Mouse (Mus musculus) lung, embryonic 16.5 days (tissue): ENCODE measurements around the gene Grip2. TPM values are rescaled to one million over a fixed set of nuclear protein-coding genes. Genes with fewer than 3 reads are reported as not detected.

ENCODE experiments used
- ATAC-seq: fragments of 200-750 bp; cut with Nextera tagmentation; 2 replicates; pipeline ENCODE4 v1.8.0; 2017; ENCODE audit warnings: low read depth, mild to moderate bottlenecking, moderate library complexity
- H3K27ac ChIP-seq: fragments of 300-500 bp; sonication (generic); 2 replicates; pipeline ENCODE4 v1.5.1; 2014; ENCODE audit warnings: mild to moderate bottlenecking, control low read depth, low read length
- H3K27me3 ChIP-seq: fragments of 300-500 bp; sonication (generic); 2 replicates; pipeline ENCODE4 v1.6.1; 2014; ENCODE audit warnings: low read depth, low read length, mixed read lengths; ENCODE audit not compliant: control insufficient read depth, insufficient read depth
- H3K36me3 ChIP-seq: fragments of 300-500 bp; sonication (generic); 2 replicates; pipeline ENCODE4 v1.6.1; 2014; ENCODE audit warnings: low read length; ENCODE audit not compliant: control insufficient read depth, insufficient read depth
- H3K4me1 ChIP-seq: fragments of 300-500 bp; sonication (generic); replicated peaks from 2 replicates; pipeline ENCODE4 v1.6.1; 2014; ENCODE audit warnings: low read length, mixed read lengths; ENCODE audit not compliant: control insufficient read depth, insufficient read depth
- H3K4me2 ChIP-seq: fragments of 300-500 bp; sonication (generic); 2 replicates; pipeline ENCODE4 v1.6.1; 2014; ENCODE audit warnings: low read depth, low read length, control low read depth
- H3K4me3 ChIP-seq: fragments of 300-500 bp; sonication (generic); 2 replicates; pipeline ENCODE4 v1.5.1; 2014; ENCODE audit warnings: mild to moderate bottlenecking, low read length, control low read depth
- H3K9ac ChIP-seq: fragments of 300-500 bp; sonication (generic); 2 replicates; pipeline ENCODE4 v1.6.1; 2014; ENCODE audit warnings: low read length, control low read depth
- H3K9me3 ChIP-seq: fragments of 300-500 bp; sonication (generic); 2 replicates; pipeline ENCODE4 v1.6.1; 2016; ENCODE audit warnings: low read length; ENCODE audit not compliant: control insufficient read depth
- WGBS: fragments of 180-500 bp; shearing (Covaris S2); extraction: QIAGEN DNeasy Blood & Tissue Kit; methylation state at CpG from one replicate; pipeline ENCODE4 v1.1.7; 2014; 5-methylcytosine and 5-hydroxymethylcytosine counted together
- polyA plus RNA-seq: library from polyadenylated mRNA; unstranded; fragments of >200 nt; fragmentation: Nextera tagmentation; extraction: Ambion mirVana; gene quantifications from 2 replicates; pipeline ENCODE4 v1.2.1, GENCODE M21; 2015

Grip2 gene
- polyA plus RNA-seq: 0.46 and 0.69 TPM in 2 replicates

DNA sequence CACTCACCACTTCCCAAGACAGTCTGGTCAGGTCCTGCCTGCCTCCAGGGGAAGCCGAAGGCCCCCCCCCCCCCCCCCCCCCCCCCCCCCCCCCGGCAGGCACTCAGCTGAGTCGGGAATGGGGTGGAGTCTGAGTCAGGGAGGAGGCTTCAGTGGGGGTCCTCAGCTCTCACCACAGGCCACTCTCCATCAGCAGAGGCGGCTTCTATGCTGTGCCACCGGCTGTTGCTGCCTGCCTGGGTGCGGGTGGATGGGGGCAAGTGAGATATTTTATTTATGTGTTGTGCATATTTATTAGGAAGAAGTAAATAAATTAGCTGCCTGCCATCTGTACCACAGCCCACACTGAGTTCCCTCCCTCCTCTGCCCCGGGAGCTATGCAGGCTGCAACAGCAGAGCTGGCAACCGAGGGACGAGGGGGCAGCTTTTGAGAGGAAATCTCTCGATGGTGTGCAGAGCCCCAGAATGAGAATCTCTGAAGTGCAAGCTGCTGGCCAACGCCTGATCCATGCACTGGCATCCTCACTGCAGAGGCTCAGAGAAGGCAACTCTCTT lies at the start of gene Grip2:
Grip2 (minus strand) TSS at position 235 of the 555 bp plus-strand sequence.
- H3K4me2 ChIP-seq: no peak within 1 kb of the TSS
- no peak for ATAC-seq
- H3K27me3 ChIP-seq: no peaks in the 10 kb centered on the region; the same call in 1 of the 2 replicates
- H3K27ac ChIP-seq: no peak within 1 kb of the TSS
- H3K36me3 ChIP-seq: no peaks in the 10 kb centered on the region
- 45% methylated on average over 9 of the region's 11 CpGs for WGBS
- no peak within 1 kb of the TSS for H3K9ac ChIP-seq
- no peak within 1 kb of the TSS for H3K4me3 ChIP-seq
- H3K9me3 ChIP-seq: no peaks in the 10 kb centered on the region
- H3K4me1 ChIP-seq: no peaks in the 10 kb centered on the region

DNA sequence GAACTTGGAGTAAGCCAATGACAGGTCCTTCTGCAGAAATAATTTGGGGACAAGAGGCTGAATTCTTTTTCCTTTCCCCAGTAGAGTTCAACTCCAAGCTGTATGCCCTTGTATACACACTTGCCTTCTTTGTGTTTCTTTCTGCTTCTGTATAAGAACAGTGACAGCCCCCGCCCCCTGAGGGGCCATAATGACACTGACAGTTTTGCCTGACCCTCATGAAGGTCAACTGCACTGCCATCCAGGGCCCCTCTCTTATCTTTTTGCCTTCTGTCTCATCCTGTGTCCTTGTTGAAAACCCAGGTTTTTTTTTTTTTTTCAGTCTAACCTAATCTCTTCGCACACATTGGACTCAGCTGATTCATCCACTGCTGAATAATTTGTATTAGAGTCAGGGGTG lies 45.7 kb upstream of the Grip2 start:
- no peaks in the 10 kb centered on the region for H3K27me3 ChIP-seq
- no peaks in the 10 kb centered on the region for H3K9me3 ChIP-seq
- H3K9ac ChIP-seq: no peak overlapping the region
- H3K36me3 ChIP-seq: no peaks in the 10 kb centered on the region
- H3K27ac ChIP-seq: no peak overlapping the region
- H3K4me3 ChIP-seq: no peak overlapping the region
- no peaks in the 10 kb centered on the region for H3K4me1 ChIP-seq
- no peak overlapping the region for H3K4me2 ChIP-seq
- WGBS: 48% methylated on average over 2 of the region's 2 CpGs
- ATAC-seq: no peak

DNA sequence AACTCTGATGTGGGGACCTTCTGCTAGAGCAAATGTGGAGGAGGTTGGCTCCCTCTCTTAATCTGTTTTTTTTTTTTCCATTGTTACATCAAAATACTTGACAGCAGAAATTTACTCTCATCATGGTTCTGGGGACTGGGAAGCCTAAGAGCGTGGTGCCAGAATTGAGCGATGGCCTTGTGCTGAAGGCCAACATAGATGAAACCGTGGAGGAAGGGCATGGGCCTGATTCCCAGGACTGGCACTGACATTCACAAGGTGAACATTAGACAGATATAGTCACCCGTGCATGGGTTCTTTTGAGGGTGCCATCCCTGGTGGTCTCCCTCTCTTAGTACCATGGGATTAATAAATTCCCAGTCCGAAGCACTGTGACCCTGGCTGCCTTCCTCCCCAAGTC lies 41.0 kb upstream of the Grip2 start:
- H3K27ac ChIP-seq: no peak overlapping the region
- H3K4me2 ChIP-seq: no peak overlapping the region
- no peaks in the 10 kb centered on the region for H3K9me3 ChIP-seq
- H3K4me1 ChIP-seq: no peaks in the 10 kb centered on the region
- ATAC-seq: no peak
- no peaks in the 10 kb centered on the region for H3K27me3 ChIP-seq
- no peak overlapping the region for H3K9ac ChIP-seq
- H3K4me3 ChIP-seq: no peak overlapping the region
- H3K36me3 ChIP-seq: no peaks in the 10 kb centered on the region
- WGBS: 89% methylated on average over 5 of the region's 5 CpGs

DNA sequence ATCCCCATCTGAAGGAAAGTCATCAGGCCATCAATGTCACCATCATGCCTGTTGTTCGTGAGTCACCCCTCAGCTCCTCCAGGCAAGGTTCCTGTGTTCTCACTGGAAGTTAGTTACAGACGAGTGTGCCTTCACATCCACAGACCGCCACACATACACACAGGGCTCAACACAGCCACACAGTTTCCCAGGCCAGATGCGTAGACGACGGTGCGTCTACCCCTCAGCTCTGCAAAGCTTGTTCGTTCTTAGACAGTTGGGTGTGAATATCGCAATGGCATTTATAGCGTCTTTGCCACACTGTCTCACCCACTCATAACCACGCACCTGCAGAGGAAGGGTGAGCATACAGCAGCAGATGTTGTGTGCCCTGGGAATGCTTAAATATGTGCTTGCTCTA lies 38.6 kb upstream of the Grip2 start:
- 84% methylated on average over 11 of the region's 11 CpGs for WGBS
- Histone ChIP-seq H3K4me2 (no peak overlapping the region), H3K4me1 (no peaks in the 10 kb centered on the region), H3K9ac (no peak overlapping the region), H3K27ac (no peak overlapping the region), H3K36me3 (no peaks in the 10 kb centered on the region), H3K27me3 (no peaks in the 10 kb centered on the region), H3K4me3 (no peak overlapping the region), H3K9me3 (no peaks in the 10 kb centered on the region)
- ATAC-seq: no peak

DNA sequence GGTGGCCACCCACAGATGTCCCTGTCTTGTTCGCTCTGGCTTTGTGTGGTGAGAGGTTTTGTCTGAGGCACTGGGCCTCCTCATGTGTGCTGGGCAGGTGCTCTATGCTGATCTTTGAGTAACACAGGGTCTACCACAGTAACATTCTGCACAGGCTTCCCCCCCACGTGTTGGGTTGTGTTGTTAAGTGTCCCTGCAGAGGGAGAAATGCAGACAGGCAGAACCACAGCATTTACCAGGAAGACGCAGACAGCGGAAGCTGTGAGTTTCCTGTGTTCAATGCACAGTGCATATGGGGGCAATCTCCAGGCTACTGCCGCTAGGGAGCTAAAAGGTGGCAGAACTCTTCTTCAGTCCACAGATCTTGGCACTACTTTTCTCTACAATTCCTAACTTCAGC lies 37.5 kb upstream of the Grip2 start:
- ATAC-seq: no peak
- Histone ChIP-seq H3K9ac (no peak overlapping the region), H3K27ac (no peak overlapping the region), H3K4me2 (no peak overlapping the region), H3K9me3 (no peaks in the 10 kb centered on the region), H3K36me3 (no peaks in the 10 kb centered on the region), H3K27me3 (no peaks in the 10 kb centered on the region), H3K4me1 (no peaks in the 10 kb centered on the region), H3K4me3 (no peak overlapping the region)
- WGBS: 68% methylated on average over 5 of the region's 5 CpGs

DNA sequence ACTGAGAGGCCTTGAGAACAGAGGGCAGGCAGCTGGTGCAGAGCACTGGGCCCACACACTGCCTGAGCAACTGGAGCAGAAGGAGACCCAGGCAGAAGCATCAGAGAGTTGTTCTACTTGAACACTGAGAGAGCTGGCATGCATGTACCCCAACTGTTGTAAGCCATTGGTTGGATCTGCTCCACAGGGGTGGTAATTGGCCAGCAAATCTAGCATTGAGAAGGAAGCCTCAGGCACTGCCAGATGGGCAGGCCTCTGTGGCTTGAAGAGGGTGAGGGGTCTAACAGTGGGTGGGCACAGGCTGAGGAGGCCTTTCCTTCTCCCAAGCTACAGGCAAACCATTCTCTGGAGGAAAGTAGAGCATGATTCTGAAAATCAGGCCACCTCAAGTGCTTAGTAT lies 35.8 kb upstream of the Grip2 start:
- H3K27me3 ChIP-seq: no peaks in the 10 kb centered on the region
- no peak overlapping the region for H3K9ac ChIP-seq
- no peak overlapping the region for H3K27ac ChIP-seq
- no peaks in the 10 kb centered on the region for H3K9me3 ChIP-seq
- no peak for ATAC-seq
- no peak overlapping the region for H3K4me3 ChIP-seq
- H3K4me1 ChIP-seq: no peaks in the 10 kb centered on the region
- H3K4me2 ChIP-seq: no peak overlapping the region
- no peaks in the 10 kb centered on the region for H3K36me3 ChIP-seq

DNA sequence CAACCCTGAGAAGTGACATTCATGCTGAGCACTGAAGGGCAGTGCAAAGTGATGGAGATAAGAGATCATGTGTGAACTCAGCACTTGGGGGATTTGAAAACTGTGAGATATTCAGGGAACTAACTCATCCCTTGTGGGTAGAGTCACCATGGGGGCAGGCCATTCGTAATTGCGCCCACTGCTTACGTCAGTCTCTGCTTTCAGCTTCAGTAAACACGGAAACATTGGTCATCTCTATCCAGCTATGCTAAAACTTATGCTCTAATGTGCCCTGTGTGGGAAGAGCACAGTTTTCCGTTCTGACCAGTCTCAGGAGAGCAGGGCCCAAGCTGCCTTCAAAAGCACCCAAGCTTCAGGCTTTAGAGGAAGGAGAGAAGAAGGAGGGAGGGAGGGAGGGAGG lies 31.3 kb upstream of the Grip2 start:
- ATAC-seq: no peak
- Histone ChIP-seq H3K4me1 (no peaks in the 10 kb centered on the region), H3K36me3 (no peaks in the 10 kb centered on the region), H3K9me3 (no peaks in the 10 kb centered on the region), H3K27me3 (no peaks in the 10 kb centered on the region), H3K4me2 (no peak overlapping the region), H3K4me3 (no peak overlapping the region), H3K27ac (no peak overlapping the region), H3K9ac (no peak overlapping the region)
- 61% methylated on average over 5 of the region's 5 CpGs for WGBS

DNA sequence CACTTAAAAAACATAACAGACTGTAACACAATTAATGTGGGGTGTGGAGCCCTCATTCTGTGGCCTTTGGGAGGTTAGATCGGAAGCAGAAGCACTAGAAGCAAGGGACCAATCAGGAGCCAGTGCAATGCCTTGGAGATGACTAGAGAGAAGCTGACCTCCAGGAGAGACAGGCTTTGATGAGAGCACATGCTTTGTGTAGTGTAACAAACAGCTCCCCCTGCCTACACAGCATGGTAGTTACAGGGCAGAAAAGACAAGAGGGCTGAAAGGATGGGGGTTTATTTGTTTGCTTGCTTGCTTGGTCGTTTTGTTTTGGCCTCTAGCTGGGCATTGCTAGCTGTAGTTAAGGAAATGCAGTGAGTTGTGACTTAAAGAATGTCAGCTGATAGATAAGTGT lies 25.5 kb upstream of the Grip2 start:
- Histone ChIP-seq H3K36me3 (no peaks in the 10 kb centered on the region), H3K27ac (no peak overlapping the region), H3K27me3 (no peaks in the 10 kb centered on the region), H3K9ac (no peak overlapping the region), H3K4me3 (no peak overlapping the region), H3K4me2 (no peak overlapping the region), H3K4me1 (no peaks in the 10 kb centered on the region), H3K9me3 (no peaks in the 10 kb centered on the region)
- WGBS: 10% methylated on average over 2 of the region's 2 CpGs
- ATAC-seq: no peak

DNA sequence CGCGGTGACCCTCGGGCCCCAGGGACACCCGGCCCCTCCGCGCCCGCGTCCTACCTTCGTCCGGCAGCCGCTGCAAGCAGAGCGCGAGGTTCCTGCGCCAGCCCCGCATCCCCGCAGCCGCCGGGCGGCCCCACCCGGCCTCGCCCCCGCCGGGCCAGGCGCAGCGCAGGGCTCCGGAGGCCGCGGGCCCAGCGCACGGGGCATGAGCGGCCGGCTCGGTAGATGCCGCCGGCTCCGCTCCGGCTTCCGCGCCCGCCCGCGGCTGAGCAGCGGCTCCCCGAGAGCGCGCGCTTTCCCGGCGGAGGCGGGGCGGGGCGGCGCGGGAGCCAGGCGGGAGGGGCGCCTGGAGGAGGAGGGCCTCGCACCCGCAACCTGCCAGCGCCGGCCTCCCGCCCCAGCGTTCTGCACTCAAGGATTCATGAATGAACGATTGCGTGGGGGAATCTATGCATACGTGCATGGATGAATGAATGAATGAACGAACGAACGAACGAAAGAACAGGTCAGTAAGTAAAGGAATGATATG lies 16.6 kb upstream of the Grip2 start:
- Histone ChIP-seq H3K4me2 (peak overlapping the region; percentile 70), H3K36me3 (no peaks in the 10 kb centered on the region), H3K9me3 (no peaks in the 10 kb centered on the region), H3K4me1 (0 out of 2 replicates have a peak, but pooled peaks cover 4% of the 10 kb centered on the region), H3K4me3 (peak overlapping the region; percentile 41), H3K27me3 (peaks cover 47% of the 10 kb centered on the region), H3K27ac (no peak overlapping the region), H3K9ac (no peak overlapping the region)
- ATAC-seq: no peak
- 4% methylated on average over 61 of the region's 69 CpGs for WGBS
